Mouse (Mus musculus): ENCODE data around the gene Myom1.
A peak's percentile ranks its signal among the peaks of the same experiment; 100 is the strongest.

The Myom1 gene

GRCm38 (mm10) chr17:71135866-71136265, 133.4 kb downstream of the Myom1 start:
- DNase-seq (ENCODE audit: low read depth, low spot score) = no peak

- no peak for DNase-seq (ENCODE audit: low read depth, low spot score)
Measured at GRCm38 (mm10) chr17:71136384-71137333, 134.2 kb downstream of the Myom1 start.

GRCm38 (mm10) chr17:71137334-71137721, 134.9 kb downstream of the Myom1 start:
- no peak for DNase-seq (ENCODE audit: low read depth, low spot score)

GRCm38 (mm10) chr17:71142068-71142467, 139.6 kb downstream of the Myom1 start:
- no peak for DNase-seq (ENCODE audit: low read depth, low spot score)

- no peak for DNase-seq (ENCODE audit: low read depth, low spot score)
Measured at GRCm38 (mm10) chr17:71143155-71143554, 140.7 kb downstream of the Myom1 start.

GRCm38 (mm10) chr17:71144322-71145116, 142.1 kb downstream of the Myom1 start:
- no peak for DNase-seq (ENCODE audit: low read depth, low spot score)

- no peak for DNase-seq (ENCODE audit: low read depth, low spot score)
Measured at GRCm38 (mm10) chr17:71145248-71145961, 143.0 kb downstream of the Myom1 start.

- DNase-seq (ENCODE audit: low read depth, low spot score) = no peak
Measured at GRCm38 (mm10) chr17:71153356-71153755, 150.9 kb downstream of the Myom1 start.

GRCm38 (mm10) chr17:71155271-71155670, 152.8 kb downstream of the Myom1 start:
- no peak for DNase-seq (ENCODE audit: low read depth, low spot score)

- no peak for DNase-seq (ENCODE audit: low read depth, low spot score)
Measured at GRCm38 (mm10) chr17:71159152-71159567, 156.7 kb downstream of the Myom1 start.

GRCm38 (mm10) chr17:71159720-71160119, 157.3 kb downstream of the Myom1 start:
- no peak for DNase-seq (ENCODE audit: low read depth, low spot score)

- DNase-seq (ENCODE audit: low read depth, low spot score) = no peak
Measured at GRCm38 (mm10) chr17:71160244-71160995, 158.0 kb downstream of the Myom1 start.

- DNase-seq (ENCODE audit: low read depth, low spot score) = peak; percentile 69
Measured at GRCm38 (mm10) chr17:71164991-71165390, 162.6 kb downstream of the Myom1 start.

- DNase-seq (ENCODE audit: low read depth, low spot score) = no peak
Measured at GRCm38 (mm10) chr17:71168205-71168815, 165.9 kb downstream of the Myom1 start.

GRCm38 (mm10) chr17:71168846-71169245, 166.4 kb downstream of the Myom1 start:
- no peak for DNase-seq (ENCODE audit: low read depth, low spot score)

GRCm38 (mm10) chr17:71169639-71170038, 167.2 kb downstream of the Myom1 start:
- DNase-seq (ENCODE audit: low read depth, low spot score) = no peak

GRCm38 (mm10) chr17:71171161-71171560, 168.7 kb downstream of the Myom1 start:
- DNase-seq (ENCODE audit: low read depth, low spot score) = no peak

Measured in skeletal muscle tissue, adult 2 months (tissue).